Mouse (Mus musculus): Measurements from ENCODE around the gene Anxa2.

- TF ChIP-seq CTCF (IDR thresholded peaks at IDR 0.05; ENCODE audit: insufficient read depth, low read depth, low read length) (no peak), POLR2A (IDR thresholded peaks at IDR 0.05; ENCODE audit: insufficient read depth, low read depth, low read length) (no peak)
These were observed at the start of gene Anxa2 for GRCm38 (mm10) chr9:69453066-69453900.

Data from olfactory bulb, adult 2 months (tissue).